Mouse (Mus musculus): ENCODE results near the gene Dmxl2. TPM values are rescaled to one million over a fixed set of nuclear protein-coding genes. Genes with fewer than 3 reads are reported as not detected.
A peak's percentile ranks its signal among the peaks of the same experiment; 100 is the strongest.

The Dmxl2 gene
- total RNA-seq, 2 experiments from 2014 or later = 9.2 to 14.4 TPM

DNA sequence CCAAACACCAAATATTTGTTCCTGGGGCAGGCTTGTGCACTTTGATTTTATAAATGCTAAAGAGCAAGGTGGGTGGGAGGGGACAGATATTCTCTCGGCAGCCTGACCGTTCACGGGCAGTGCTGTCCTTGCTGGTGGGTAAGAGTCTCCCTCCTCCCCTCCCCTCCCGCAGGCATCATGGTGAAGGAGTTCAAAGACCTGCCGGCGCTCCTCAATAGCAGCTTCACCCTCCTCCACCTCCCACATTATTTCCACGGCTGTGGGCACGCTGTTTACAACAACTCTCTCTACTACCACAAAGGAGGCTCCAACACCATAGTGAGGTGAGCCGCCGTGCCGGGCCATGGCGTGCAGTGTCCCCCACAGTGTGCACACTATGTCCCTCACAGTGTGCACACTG, 165.8 kb downstream of the Dmxl2 start:
- ATAC-seq (replicated peaks; ENCODE audit: poor library complexity, severe bottlenecking) = no peak

DNA sequence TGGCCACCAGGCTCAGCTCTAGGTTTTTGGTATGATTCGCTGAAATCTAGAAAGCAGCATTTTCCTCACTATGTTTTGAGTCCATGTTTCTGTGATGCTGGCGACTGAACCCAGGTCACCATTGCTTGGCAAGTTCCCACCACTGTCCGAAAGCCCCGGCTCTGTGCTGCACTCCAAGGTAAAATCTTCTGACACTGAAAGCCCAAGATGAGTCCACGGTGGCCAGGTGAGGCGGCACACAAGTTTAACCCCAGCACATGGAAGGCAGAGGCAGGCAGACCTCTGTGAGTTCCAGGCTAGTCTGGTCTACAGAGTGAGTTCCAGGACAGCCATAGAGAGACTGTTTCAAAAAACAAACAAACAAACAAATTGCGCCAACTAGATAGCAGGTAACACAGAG, 172.2 kb downstream of the Dmxl2 start:
- ATAC-seq (replicated peaks; ENCODE audit: poor library complexity, severe bottlenecking) = no peak

DNA sequence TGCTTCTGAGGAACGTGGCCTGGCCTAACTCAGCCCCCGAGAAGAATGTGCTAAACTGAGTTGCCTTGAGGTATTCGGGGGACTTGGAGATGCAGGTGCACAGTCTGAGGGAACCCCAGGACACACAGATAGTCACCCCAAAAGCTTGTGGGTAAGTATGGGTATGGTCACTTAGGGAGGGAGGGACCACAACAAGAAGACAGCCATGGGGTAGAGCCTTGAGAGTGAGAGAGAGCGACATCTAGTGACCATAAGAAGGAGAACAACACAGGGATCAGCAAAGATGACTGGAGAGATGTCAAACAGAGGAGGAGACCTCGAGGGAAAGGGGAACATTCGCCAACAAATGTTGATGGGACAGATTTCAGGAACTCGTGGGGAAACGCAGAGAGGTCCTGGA, 178.0 kb downstream of the Dmxl2 start:
- ATAC-seq (replicated peaks; ENCODE audit: poor library complexity, severe bottlenecking) = peak; percentile 72

DNA sequence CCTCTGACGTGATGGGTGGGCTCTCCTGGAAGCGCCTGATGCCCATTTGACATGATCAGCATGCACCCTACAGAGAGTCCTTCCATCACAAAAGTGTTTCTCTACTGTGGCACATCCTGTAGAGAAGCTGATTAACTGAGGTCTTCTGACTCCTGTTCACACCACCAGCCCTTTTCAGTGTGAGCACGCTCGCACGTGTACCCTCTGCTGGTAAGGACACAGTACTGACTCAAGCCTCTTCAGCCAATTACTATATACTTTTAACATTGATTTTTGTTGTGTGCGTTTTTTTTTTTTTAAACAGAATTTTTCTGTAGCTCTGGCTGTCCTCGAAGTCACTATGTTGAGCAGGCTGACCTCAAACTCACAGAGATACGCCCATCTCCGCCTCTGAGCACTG, 185.1 kb downstream of the Dmxl2 start:
- no peak for ATAC-seq (replicated peaks; ENCODE audit: poor library complexity, severe bottlenecking)

Other genes starting within 250 kb of the Dmxl2 start
- not detected in 2 replicates for gene Cyp19a1, start 233.5 kb downstream of the Dmxl2 start, total RNA-seq (2014; fragmentation: Nextera tagmentation)
- not detected in 2 replicates for gene Cyp19a1, start 233.5 kb downstream of the Dmxl2 start, total RNA-seq (2017)
- not detected in 2 replicates for gene Gldn, start 215.1 kb downstream of the Dmxl2 start, total RNA-seq (2014; fragmentation: Nextera tagmentation)
- gene Gldn, start 215.1 kb downstream of the Dmxl2 start, total RNA-seq (2017) = not detected in 2 replicates
- gene Sh2d7, start 37.4 kb upstream of the Dmxl2 start, total RNA-seq (2014; fragmentation: Nextera tagmentation) = not detected in 2 replicates
- gene Sh2d7, start 37.4 kb upstream of the Dmxl2 start, total RNA-seq (2017) = not detected in 2 replicates
- 1.1 and 1.6 TPM in 2 replicates for gene Cib2, start 58.6 kb upstream of the Dmxl2 start, total RNA-seq (2014; fragmentation: Nextera tagmentation)
- gene Cib2, start 58.6 kb upstream of the Dmxl2 start, total RNA-seq (2017) = 0.39 and 0.57 TPM in 2 replicates
- gene Idh3a, start 84.7 kb upstream of the Dmxl2 start, total RNA-seq (2014; fragmentation: Nextera tagmentation) = 100 and 111 TPM in 2 replicates
- 83.9 and 89.1 TPM in 2 replicates for gene Idh3a, start 84.7 kb upstream of the Dmxl2 start, total RNA-seq (2017)
- not detected in 2 replicates for gene Acsbg1, start 160.2 kb upstream of the Dmxl2 start, total RNA-seq (2014; fragmentation: Nextera tagmentation)
- not detected in 2 replicates for gene Acsbg1, start 160.2 kb upstream of the Dmxl2 start, total RNA-seq (2017)
- 0.45 and 0.82 TPM in 2 replicates for gene Dnaja4, start 197.2 kb upstream of the Dmxl2 start, total RNA-seq (2014; fragmentation: Nextera tagmentation)
- gene Dnaja4, start 197.2 kb upstream of the Dmxl2 start, total RNA-seq (2017) = 0.05 and 3.0 TPM in 2 replicates
- gene Wdr61, start 232.9 kb upstream of the Dmxl2 start, total RNA-seq (2014; fragmentation: Nextera tagmentation) = 76.8 and 87.4 TPM in 2 replicates
- 96.0 and 107 TPM in 2 replicates for gene Wdr61, start 232.9 kb upstream of the Dmxl2 start, total RNA-seq (2017)